Mouse (Mus musculus): ENCODE measurements around the gene Cdk19. TPM values are rescaled to one million over a fixed set of nuclear protein-coding genes. Genes with fewer than 3 reads are reported as not detected.
"Not testable (repeated sequence)": the region's sequence is repeated elsewhere in the genome, so short reads cannot be mapped to it uniquely, and the experiment has no call there.

Cdk19 gene
- total RNA-seq, 2 experiments from 2014 or later, result 4.8 to 6.8 TPM

DNA sequence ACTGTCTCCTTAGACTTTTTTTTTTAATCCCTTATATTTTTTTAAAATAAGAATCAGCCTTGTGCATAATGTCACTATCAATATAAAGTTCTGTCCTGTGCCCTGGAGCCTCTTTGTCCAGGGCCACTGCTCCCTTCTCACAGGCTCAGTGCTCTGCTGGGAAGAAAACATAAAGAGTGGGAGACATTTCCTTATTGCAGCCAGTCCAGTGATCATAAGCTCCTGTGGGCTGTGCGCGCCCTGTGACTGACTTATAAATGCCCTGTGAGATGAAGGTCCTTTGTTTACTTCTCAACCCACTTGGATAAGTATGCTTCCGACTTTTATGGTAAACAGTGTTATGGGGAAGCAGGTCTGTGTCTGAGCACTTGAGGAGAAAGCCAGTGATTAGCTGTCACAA lies 142.2 kb downstream of the Cdk19 start:
- DNase-seq, result no peak

DNA sequence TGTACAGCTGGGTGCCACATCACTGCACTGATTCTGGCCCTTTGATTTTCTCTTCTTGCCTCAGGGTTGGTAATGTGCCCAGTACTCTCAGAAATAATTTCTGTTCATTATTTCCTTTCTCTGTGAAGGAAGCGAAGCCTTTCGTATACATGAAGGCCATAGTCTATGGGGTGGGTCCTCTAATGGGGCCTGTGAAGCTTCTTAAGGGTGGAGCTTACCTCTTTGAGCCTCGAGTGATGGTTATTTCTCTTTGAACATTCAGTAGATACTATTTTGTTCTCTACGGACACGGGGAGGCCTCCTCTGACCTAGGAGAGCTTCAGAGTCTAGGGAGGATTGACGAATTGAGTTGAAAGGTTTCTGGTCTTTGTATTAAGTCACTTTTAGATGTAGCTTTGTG lies 142.9 kb downstream of the Cdk19 start:
- no peak for DNase-seq

DNA sequence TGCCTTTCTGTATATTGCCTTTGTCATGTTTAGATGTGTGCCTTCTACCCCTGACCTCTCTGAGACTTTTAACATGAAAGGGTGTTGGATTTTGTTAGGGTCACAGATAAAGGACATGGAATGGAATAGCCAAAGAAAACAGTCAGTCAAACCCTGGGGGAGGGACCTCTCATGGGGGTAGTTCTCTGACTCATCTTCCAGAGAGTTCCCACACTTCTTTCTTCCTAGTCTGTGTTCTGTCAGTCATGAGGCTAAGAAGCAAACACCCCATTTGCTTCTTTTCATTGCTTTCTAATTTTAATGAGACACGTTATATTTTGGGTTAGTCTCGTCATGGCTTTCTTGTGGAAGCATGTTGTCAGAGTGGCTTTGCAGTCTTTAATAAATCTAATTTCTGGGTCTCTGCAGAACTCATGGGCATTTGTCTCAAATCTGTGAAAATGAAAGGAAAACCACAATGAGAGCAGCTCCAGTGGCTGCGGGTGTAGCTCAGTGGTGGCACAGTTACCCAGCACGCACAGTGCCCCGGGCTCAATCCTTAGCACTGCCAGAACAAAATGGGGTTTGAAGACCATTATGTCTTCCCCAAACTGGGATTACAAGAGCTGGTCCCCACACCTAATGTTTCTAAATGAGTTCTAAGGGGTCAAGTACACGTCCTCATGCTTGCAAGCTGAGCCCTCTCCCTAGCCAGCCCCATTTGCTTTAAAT lies 149.9 kb downstream of the Cdk19 start:
- no peak for DNase-seq

DNA sequence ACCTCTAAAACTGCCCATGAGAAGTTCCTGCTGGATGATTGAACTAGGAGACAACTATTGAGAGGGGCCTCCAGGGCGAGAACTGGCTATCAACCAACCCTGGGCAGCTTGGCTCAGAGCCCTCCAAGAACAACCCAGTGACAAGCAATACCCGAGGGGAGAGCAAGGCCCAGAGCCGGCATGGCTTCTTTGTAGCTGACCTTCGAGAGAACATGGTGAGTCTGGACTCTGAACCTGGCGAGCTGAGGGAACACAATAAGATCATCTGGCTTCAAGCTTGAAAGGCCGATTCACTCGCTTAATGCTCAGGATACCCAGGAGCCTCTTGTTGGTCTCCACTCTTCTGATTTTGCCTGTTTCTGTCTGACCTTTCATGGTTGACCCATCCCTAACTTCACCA lies 151.8 kb downstream of the Cdk19 start:
- no peak for DNase-seq

DNA sequence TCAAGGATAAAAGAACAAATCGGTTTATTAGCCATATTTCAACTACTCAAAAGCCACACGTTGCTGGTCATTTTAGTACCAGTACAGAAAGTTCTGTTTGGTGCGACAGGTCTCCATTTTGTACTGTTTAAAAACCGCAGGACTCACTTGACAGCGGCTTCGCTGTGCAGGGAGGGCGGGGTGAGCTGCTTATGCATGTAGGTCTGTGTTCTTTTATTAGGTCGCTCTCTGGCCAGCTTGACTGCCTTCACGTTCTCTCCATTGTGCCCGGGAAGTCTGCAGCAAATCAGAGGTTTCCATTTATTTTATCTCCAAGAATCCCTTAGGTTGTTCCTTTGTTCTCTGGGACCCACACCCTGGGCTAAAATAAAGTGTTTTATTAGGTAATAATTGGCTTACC lies 152.4 kb downstream of the Cdk19 start:
- no peak for DNase-seq

GRCm38 (mm10) chr10:40494181-40495162 lies 155.1 kb downstream of the Cdk19 start:
- DNase-seq, result no peak

GRCm38 (mm10) chr10:40497301-40498041 lies 158.1 kb downstream of the Cdk19 start:
- DNase-seq, result no peak

DNA sequence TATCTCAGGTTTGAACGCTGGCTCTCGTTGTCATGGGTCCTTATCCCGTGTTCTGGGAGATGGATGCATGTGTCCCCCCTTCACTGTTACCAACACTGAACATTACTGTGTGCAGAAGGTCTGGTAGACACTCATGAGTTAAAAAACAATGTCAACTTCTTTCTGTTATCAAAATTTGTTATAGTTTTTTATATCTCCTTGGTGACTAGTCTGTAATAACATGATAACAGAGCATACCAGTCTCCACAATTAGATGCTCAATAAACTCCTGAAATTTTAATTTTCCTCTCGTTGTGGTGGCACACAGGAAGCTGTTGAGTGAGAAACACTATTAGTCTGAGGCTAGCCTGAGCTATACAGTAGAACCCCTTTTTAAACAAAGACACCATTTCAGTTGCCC lies 159.1 kb downstream of the Cdk19 start:
- DNase-seq, result no peak

GRCm38 (mm10) chr10:40499314-40500252 lies 160.2 kb downstream of the Cdk19 start:
- peak; percentile 46 for DNase-seq

DNA sequence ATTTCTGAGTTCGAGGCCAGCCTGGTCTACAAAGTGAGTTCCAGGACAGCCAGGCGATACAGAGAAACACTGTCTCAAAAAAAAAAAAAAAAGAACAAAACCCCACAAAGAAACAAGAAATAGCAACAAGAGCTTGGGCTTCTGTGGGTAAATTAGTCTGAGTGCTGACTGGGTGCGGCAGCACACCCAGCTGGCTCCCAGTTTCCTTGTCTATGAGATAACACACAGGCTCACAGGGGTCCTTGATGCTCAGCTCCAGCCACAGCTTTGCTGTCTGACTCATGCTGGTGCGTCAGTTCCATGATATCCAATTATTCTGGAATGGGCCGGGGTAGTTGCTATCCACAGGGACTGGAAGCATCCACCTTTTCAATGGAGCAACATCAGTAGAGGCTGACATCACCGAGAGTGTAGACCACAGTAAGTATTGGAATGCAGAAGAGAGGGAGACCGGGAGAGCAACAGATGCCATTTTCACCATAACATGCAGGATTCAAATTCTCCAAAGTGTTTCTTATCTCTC lies 161.4 kb downstream of the Cdk19 start:
- no peak for DNase-seq

DNA sequence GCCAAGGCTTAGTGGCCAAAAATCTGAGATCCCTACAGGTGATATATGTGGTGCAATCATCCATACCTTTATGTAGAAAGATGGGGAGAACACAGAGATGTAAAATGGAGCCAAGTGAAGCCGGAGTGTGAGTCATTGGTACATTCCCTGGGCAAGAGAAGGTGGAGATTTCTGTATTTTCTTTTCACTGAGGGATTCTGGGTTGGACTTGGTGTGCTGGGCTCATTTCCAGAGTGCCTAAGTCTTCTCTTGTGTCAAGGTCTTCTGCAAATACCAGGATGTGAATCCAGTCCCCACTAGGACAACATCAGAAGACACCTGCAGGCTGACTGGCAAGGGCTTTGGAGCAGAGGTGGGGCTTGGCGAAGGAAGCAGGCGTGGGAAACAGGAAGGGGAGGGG lies 163.4 kb downstream of the Cdk19 start:
- DNase-seq, result no peak

DNA sequence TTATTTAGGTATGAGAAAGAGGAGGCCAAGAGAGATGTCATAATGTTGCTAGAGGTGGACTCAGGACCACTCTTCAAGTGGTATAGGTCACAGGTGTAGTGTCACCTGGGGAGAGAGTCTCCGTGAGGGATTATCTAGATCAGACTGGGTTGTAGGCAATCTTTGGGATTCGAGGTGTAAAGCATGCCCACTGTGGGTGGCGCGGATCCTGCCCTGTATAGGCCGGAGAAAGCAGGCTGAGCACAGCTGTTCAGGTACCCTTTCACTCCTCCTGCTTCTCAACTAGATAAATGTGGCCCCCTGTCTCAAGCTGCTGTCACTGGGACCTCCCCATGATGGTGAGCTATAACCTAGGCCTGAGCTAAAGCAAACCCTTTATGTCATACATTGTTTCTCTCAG lies 171.0 kb downstream of the Cdk19 start:
- DNase-seq, result no peak

- no peak for DNase-seq
Observed at GRCm38 (mm10) chr10:40511221-40511677, 171.9 kb downstream of the Cdk19 start.

GRCm38 (mm10) chr10:40512185-40512584 lies 172.8 kb downstream of the Cdk19 start:
- no peak for DNase-seq

DNA sequence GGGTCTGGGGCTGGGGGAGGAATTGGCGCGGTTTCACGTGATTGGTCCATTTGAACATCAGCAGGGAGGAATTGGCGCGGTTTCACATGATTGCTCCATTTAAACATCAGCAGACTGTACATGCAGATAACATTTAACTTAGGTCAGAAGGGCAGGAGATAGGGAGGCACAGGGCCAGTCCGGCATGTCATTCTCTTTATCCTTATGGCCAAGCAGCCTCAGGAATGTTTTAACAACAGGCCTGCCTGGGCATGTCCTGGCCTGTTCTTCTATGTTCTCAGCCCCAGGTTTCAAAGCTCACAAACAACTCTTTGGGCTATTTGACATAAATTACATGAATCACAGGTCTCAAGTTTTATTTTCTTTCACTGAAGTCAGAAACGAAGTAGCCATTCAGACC lies 173.6 kb downstream of the Cdk19 start:
- DNase-seq, result not testable (repeated sequence)

- DNase-seq, result no peak
Observed at GRCm38 (mm10) chr10:40515225-40515681, 175.9 kb downstream of the Cdk19 start.

DNA sequence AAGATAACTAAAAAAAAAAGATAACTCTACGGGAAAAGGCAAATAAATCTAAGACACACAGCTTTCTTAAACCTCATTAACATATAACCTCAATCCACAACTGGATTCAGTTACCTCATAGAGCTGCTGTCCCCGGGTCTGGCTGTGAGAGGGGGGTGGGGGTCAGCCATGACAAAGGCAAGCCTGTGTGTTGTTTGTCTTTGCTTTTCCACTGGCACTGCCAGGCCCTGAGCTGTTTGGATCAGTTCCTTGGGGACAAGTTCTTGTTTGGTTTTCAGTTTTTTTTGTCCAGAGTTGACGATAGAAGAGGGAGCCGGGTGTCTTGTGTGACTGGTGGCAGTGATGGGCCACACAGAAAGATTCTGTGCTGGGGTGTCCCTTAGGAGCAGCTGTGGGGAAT lies 177.1 kb downstream of the Cdk19 start:
- no peak for DNase-seq

DNA sequence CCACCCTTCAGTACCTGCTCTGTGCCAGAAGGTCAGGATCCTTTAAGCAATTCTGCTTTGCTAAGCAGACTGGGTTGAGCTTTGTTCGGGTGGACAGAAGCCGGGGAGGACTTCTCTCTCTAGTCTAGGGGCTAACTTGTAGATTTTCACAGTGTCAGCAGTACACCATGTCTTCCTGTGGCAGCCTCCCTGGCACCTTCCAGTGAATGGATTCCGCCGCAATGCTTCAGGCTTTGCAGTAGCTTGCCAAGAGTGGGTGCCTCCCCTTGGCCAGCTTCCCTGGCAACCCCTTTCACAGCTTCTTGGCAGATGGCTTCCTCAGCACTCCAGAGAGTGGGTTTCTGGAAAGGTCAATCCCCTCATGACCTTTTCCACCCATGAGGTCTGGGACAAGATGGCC lies 180.2 kb downstream of the Cdk19 start:
- no peak for DNase-seq

DNA sequence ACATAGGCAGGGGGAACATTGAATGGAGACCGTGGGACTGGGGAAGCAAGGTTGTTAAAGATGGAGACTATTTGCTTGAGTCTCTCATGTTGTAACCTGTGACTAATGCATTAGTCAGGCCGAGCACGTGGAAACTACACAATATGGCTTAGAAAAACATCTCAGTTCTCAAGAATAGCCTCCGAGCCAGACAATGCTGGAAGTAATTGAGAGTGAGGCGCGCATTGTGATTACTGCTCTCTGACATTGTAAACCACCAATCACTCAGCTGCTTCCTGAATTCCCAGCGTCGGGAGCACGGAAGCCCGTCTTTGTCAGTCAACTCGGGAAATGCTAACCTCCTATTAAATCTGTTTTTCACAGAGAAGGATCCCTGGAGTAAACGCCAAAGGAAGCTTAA lies 182.2 kb downstream of the Cdk19 start:
- DNase-seq, result no peak

DNA sequence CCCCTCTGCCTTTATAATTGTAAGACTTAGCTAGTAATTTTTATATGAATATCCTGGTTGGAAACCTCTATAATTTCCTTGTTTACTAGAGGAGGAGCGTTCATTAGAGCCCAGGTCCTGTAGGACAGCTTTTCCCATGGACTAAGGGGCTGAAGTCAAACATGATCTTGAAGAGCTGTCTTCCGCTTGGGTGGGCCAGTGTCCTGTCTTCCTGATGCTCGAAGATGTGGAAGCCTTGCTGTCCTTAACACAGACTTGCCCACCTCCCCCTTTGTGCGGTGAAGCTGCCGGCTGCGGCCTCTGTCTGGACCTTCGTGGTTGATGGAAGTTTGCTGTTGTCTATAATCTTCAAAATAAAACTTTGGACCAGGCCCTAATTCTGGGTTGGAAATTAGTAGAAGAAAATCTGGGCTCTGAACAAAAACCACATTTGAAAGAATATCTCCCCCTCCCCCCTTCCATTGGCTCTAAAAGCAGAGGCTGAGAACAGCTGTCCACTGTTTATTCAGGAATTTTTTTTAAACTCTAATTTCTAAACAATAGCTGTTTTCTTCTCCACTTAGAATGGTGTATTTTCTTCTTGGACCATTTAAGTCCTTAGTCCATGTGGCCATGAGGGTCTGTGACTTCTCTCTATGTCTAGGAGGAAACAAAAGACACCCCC lies 184.1 kb downstream of the Cdk19 start:
- DNase-seq, result no peak
